In genomic region chr16:44686991-44687718, GRCm38 (mm10) we compare ENCODE assay signal across 9 mouse cellular contexts. TPM values are rescaled to one million over a fixed set of nuclear protein-coding genes. Genes with fewer than 3 reads are reported as not detected.
DNase-seq lines count a peak whose midpoint lies in the region; ATAC-seq and TF ChIP-seq lines count a peak whose summit lies in the region.
"Had no signal": no experiment of that assay in that cellular context is flagged by ENCODE, and none has a peak within 500 bp of the region (broad histone marks: within the 10 kb centered on the region; RNA-seq: fewer than 3 reads in every experiment).

No protein-coding gene starts in this region.

- in situ Hi-C loops in CH12.LX (cut with MboI; ENCODE audit: low pct_ligation_motif_present, low pct_unique_long_range_greater_than_20kb, low sequenced_read_pairs), result no loop called here

- peaks cover 6% of the 10 kb centered on the region for H3K9me3 ChIP-seq in CH12.LX (replicated peaks; ENCODE audit: low read length)
- no peaks in the 10 kb centered on the region; the same call in 1 of the 2 replicates for H3K9me3 ChIP-seq in hindbrain, embryonic 11.5 days (ENCODE audit: control insufficient read depth, low read length)

- no peak overlapping the region for H3K4me3 ChIP-seq in CH12.LX (replicated peaks in 1 of 3; ENCODE audit: low read depth in 2 of 3, low read length in 2 of 3, poor library complexity in 1 of 3)
- H3K4me3 ChIP-seq in hindbrain, embryonic 11.5 days (ENCODE audit: low read depth, low read length), result no peak overlapping the region; the same call in 1 of the 2 replicates

- no peak overlapping the region for H3K9ac ChIP-seq in CH12.LX (ENCODE audit: insufficient read depth, low read depth)
- peak overlapping the region; percentile 35 for H3K9ac ChIP-seq in hindbrain, embryonic 11.5 days (ENCODE audit: low read depth, low read length)

- H3K4me1 ChIP-seq in CH12.LX (ENCODE audit: control insufficient read depth in 1 of 2, insufficient read depth in 2 of 2), result no peaks in the 10 kb centered on the region
- peaks cover 3% of the 10 kb centered on the region; the same call in 1 of the 2 replicates for H3K4me1 ChIP-seq in hindbrain, embryonic 11.5 days (replicated peaks; ENCODE audit: control insufficient read depth, insufficient read depth, low read length)

- peak overlapping the region; percentile 98 for H3K4me2 ChIP-seq in CH12.LX (ENCODE audit: insufficient read depth, low read depth, poor library complexity, severe bottlenecking)
- peak overlapping the region; percentile 36 for H3K4me2 ChIP-seq in hindbrain, embryonic 11.5 days (replicated peaks; ENCODE audit: low read depth, low read length)

- H3K27ac ChIP-seq in CH12.LX (ENCODE audit: insufficient read depth, low read depth), result no peak overlapping the region
- peak overlapping the region; percentile 86 for H3K27ac ChIP-seq in hindbrain, embryonic 11.5 days (ENCODE audit: low read depth, low read length)

- peak; percentile 94 for ATAC-seq in hindbrain, embryonic 11.5 days (ENCODE audit: low FRiP score)
- ATAC-seq: lung, postnatal 0 days had no signal

- H3K79me2 ChIP-seq in CH12.LX (replicated peaks; ENCODE audit: control insufficient read depth, extremely low read depth, insufficient read depth, poor library complexity, severe bottlenecking), result no peaks in the 10 kb centered on the region

- no peak for TF ChIP-seq RAD21 in CH12.LX (IDR thresholded peaks at IDR 0.05; ENCODE audit: low read depth, low read length)

- WGBS in hindbrain, embryonic 11.5 days, result 23% methylated on average over 20 of the region's 20 CpGs

- no peaks in the 10 kb centered on the region for H3K36me3 ChIP-seq in CH12.LX (replicated peaks in 1 of 2; ENCODE audit: control insufficient read depth in 1 of 2, insufficient read depth in 1 of 2, low read length in 1 of 2)
- no peaks in the 10 kb centered on the region for H3K36me3 ChIP-seq in hindbrain, embryonic 11.5 days (ENCODE audit: control insufficient read depth, insufficient read depth, low read length)

- TF ChIP-seq CTCF in CH12.LX (conservative IDR thresholded peaks at IDR 0.05 in 1 of 2, IDR thresholded peaks at IDR 0.05 in 1 of 2; ENCODE audit: low read depth in 2 of 2, low read length in 2 of 2), result no peak
- TF ChIP-seq CTCF in brain, embryonic 14.5 days (IDR thresholded peaks at IDR 0.05; ENCODE audit: borderline replicate concordance, extremely low read depth, insufficient read depth, insufficient read length), result no peak

- no peak for DNase-seq in CH12.LX (ENCODE audit: extremely low read depth)
- peak; percentile 96 for DNase-seq in brain, embryonic 14.5 days (ENCODE audit: low read depth)
- DNase-seq in hindbrain, embryonic 11.5 days (ENCODE audit: low spot score), result peak; percentile 79
- DNase-seq in mesoderm, embryonic 11.5 days (ENCODE audit: low read depth, low spot score), result peak; percentile 80
- DNase-seq in left cerebral cortex, adult 9 months (ENCODE audit: low spot score in 2 of 2), result no peak
- no peak for DNase-seq in cerebellum, adult 11 months
- no peak for DNase-seq in ovary, postnatal 14 days (ENCODE audit: low spot score)
- DNase-seq: cerebellum, adult 11-12 months had no signal

- dilution Hi-C loops in CH12.LX (cut with MboI; ENCODE audit: extremely low pct_ligation_motif_present, extremely low pct_unique_long_range_greater_than_20kb, low sequenced_read_pairs), result no loop called here

- no peaks in the 10 kb centered on the region for H3K27me3 ChIP-seq in CH12.LX (replicated peaks)
- H3K27me3 ChIP-seq in hindbrain, embryonic 11.5 days (ENCODE audit: control insufficient read depth, insufficient read depth, low read length), result no peaks in the 10 kb centered on the region

- TF ChIP-seq EP300 in CH12.LX (IDR thresholded peaks at IDR 0.05; ENCODE audit: low read length), result no peak

- no peak for TF ChIP-seq POLR2A in CH12.LX (IDR thresholded peaks at IDR 0.05; ENCODE audit: low read depth, low read length)
- TF ChIP-seq POLR2A in brain, embryonic 14.5 days (IDR thresholded peaks at IDR 0.05; ENCODE audit: borderline replicate concordance, extremely low read depth, insufficient read depth, insufficient read length, poor library complexity, severe bottlenecking), result no peak

TF ChIP-seq in CH12.LX, 34 proteins besides CTCF, POLR2A, EP300 and RAD21:
- TF ChIP-seq ZKSCAN1 (IDR thresholded peaks at IDR 0.05; ENCODE audit: borderline replicate concordance, low read depth, low read length) (no peak), ELF1 (IDR thresholded peaks at IDR 0.05; ENCODE audit: low read depth, low read length) (no peak), SMC3 (IDR thresholded peaks at IDR 0.05; ENCODE audit: low read depth, low read length) (no peak), PAX5 (IDR thresholded peaks at IDR 0.05; ENCODE audit: low read length) (no peak), SIN3A (IDR thresholded peaks at IDR 0.05; ENCODE audit: low read length) (no peak), MAZ (IDR thresholded peaks at IDR 0.05; ENCODE audit: low read depth, low read length) (no peak), ZC3H11A (IDR thresholded peaks at IDR 0.05; ENCODE audit: low read depth, low read length) (no peak), GABPA (IDR thresholded peaks at IDR 0.05; ENCODE audit: insufficient replicate concordance, low read depth, low read length) (no peak), JUND (conservative IDR thresholded peaks at IDR 0.05; ENCODE audit: low read depth, low read length) (no peak), ETS1 (conservative IDR thresholded peaks at IDR 0.05; ENCODE audit: low read depth, low read length) (no peak), IRF4 (IDR thresholded peaks at IDR 0.05; ENCODE audit: low read depth, low read length) (no peak), MAX (IDR thresholded peaks at IDR 0.05; ENCODE audit: low read length) (no peak)

RNA-seq across cellular contexts. Expression of gene Nepro, which starts 36.9 kb away (rescaled TPM):
- total RNA-seq in CH12.LX (2012; rRNA removed) (14.0 and 17.5 TPM in 2 replicates), CH12.LX (2014; rRNA removed) (35.4 and 42.2 TPM in 2 replicates)
- polyA plus RNA-seq in CH12.LX (2012; ENCODE audit: insufficient read length, low read depth), result 34.2 and 34.5 TPM in 2 replicates
- polyA plus RNA-seq in brain, embryonic 14.5 days (2012; rRNA removed), result 6.2 and 6.3 TPM in 2 replicates
- polyA plus RNA-seq in hindbrain, embryonic 11.5 days (2014; fragmentation: Nextera tagmentation; extraction: Ambion mirVana), result 10.6 and 13.1 TPM in 2 replicates

RNA-seq across cellular contexts. Expression of gene Gtpbp8, which starts 59.0 kb away (rescaled TPM):
- 19.6 and 20.9 TPM in 2 replicates for total RNA-seq in CH12.LX (2012; rRNA removed)
- 38.8 and 44.1 TPM in 2 replicates for total RNA-seq in CH12.LX (2014; rRNA removed)
- polyA plus RNA-seq in CH12.LX (2012; ENCODE audit: insufficient read length, low read depth), result 24.2 and 28.1 TPM in 2 replicates
- 16.2 and 18.6 TPM in 2 replicates for polyA plus RNA-seq in brain, embryonic 14.5 days (2012; rRNA removed)
- 29.4 and 32.9 TPM in 2 replicates for polyA plus RNA-seq in hindbrain, embryonic 11.5 days (2014; fragmentation: Nextera tagmentation; extraction: Ambion mirVana)

Comparison
In these comparisons a context has a peak if more than half of its experiments do, and no peak if none do; other contexts are left out.
1. DNase-seq: peak in brain, embryonic 14.5 days (single experiment), hindbrain, embryonic 11.5 days (single experiment) and mesoderm, embryonic 11.5 days (single experiment); none in CH12.LX (single experiment), left cerebral cortex, adult 9 months (0 of 2), cerebellum, adult 11 months (single experiment) and ovary, postnatal 14 days (single experiment).